Mouse (Mus musculus) R1 (cell line): ENCODE measurements around the gene Idh3a.
A peak's percentile ranks its signal among the peaks of the same experiment; 100 is the strongest.

ENCODE experiments used
- DNase-seq: peaks from one replicate; pipeline ENCODE4 v3.0.0-alpha.2; 2018; ENCODE audit warnings: low read depth, low spot score

Idh3a gene

GRCm38 (mm10) chr9:54587863-54588262 lies 1.7 kb downstream of the Idh3a start:
- DNase-seq, result no peak

DNA sequence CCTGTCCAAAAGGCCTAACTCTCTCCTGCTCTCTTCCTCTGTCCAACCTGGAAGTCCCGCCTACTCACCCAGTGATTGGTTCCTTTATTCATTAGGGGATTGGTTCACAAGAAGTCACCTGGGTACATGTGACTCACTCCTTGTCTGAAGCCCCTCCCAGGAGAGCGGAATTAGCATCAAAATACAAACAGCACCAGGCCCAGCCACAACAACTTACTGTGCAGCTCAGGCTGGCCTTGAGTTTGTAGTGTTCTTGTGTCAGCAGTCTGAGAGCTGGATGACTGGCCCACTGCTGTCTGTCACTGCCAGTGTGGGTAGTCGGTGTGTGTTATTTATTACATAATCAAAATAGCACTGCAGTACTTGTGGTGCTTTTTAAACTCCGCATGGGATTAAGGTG lies 7.5 kb downstream of the Idh3a start:
- peak; percentile 96 for DNase-seq

GRCm38 (mm10) chr9:54596752-54597465 lies 10.8 kb downstream of the Idh3a start:
- no peak for DNase-seq

GRCm38 (mm10) chr9:54602386-54602785 lies 16.3 kb downstream of the Idh3a start:
- DNase-seq, result peak; percentile 41

- DNase-seq, result no peak
Measured at GRCm38 (mm10) chr9:54602916-54603315, 16.8 kb downstream of the Idh3a start.

DNA sequence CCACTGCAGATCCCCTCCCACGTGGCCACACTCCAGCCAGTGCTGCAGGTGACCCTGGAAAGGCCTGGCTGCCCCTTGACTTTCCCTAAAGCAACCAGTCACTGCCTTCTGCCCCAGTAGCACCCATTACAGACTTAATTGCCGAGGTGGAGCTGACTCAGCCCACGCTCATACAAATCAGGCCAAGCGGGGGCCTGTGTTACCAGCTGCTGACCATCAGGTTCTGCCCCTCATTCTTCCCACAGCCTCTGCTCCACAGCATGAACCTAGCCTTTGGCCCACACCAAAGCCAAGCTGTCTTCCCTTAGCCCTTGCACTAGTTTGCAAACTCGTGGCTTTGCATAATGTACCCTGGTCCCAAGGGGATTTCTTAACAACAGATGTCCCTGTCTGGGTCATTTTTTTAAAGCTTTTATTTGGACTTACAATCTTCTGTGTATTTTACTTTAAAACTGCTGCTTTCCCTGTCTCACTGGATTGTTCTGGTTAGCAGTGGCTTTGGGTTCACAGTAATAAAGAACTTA lies 18.1 kb downstream of the Idh3a start:
- no peak for DNase-seq

- DNase-seq, result peak; percentile 72
Measured at GRCm38 (mm10) chr9:54604886-54605285, 18.8 kb downstream of the Idh3a start.

- no peak for DNase-seq
Measured at GRCm38 (mm10) chr9:54612781-54613191, 26.7 kb downstream of the Idh3a start.

DNA sequence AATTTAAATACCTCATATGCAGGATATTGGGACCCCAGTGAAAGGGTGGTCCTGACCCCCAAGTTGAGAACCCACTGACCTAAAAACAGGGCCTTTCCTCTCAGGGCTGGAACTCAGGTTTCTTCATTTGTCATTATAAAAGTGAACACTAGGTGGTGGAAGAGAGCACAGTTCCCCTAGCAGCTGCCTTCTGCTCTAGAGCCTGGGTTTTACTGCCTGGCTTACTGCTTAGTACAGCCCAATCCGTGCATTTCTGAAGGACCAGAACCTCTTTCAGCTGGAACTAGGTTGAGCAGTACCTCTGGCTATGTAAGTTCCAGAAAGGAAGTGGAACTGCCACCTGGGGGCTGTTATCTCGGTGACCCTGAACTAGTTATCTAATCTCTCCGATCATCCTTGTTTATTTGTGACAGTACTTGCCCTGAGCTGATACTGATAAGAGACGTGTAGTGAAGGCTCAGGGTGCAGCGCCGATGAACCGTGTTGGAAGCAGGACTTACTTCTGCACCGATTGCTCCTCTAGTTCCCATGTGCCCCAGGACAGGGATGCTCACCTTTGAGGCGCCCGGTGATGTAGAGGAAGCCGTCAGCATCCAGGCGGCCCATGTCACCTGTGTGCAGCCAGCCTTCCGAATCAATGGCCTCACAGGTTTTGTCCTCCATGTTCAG lies 28.2 kb downstream of the Idh3a start:
- DNase-seq, result peak; percentile 51

DNA sequence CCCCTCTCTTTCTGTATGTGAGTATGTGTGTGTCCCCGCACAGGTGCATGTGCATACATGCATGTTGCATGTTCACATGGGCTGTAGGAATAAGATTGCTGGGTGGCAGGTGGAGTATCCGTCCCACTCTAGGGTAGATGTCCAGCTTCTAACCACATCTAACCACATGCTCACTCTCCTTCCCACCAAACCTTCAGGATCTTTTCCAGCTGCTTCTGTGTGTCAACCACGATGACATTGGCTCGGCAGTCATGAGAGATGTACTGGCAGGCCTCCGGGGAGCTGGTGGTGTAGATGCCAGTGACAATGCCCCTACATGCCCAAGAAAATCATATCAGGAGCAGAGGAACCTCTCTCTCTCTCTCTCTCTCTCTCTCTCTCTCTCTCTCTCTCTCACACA lies 41.1 kb downstream of the Idh3a start:
- no peak for DNase-seq

DNA sequence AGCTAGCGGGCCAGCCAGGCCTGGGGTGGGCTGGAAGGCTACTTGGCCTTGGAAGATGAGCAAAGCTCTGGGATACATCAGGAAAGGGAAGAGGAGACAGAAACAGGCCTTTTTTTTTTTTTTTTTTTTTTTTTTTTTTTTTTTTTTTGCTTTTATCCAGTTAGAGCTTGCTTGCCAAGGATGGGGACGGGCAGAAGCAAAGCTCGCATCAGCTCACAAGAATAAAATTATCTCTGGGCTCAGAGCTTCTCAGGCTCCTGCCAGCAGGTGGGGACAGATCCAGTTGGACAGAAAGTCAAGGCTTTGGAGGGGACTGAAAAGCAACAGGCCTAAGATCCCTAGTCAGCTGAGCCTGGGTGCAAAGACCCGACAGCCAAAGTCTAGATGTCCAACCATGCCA lies 42.6 kb downstream of the Idh3a start:
- DNase-seq, result no peak

- no peak for DNase-seq
Measured at GRCm38 (mm10) chr9:54629613-54630261, 43.6 kb downstream of the Idh3a start.

- DNase-seq, result no peak
Measured at GRCm38 (mm10) chr9:54630905-54631304, 44.8 kb downstream of the Idh3a start.

GRCm38 (mm10) chr9:54633401-54633800 lies 47.3 kb downstream of the Idh3a start:
- no peak for DNase-seq

- DNase-seq, result no peak
Measured at GRCm38 (mm10) chr9:54637510-54638314, 51.6 kb downstream of the Idh3a start.

GRCm38 (mm10) chr9:54639192-54639591 lies 53.1 kb downstream of the Idh3a start:
- no peak for DNase-seq

DNA sequence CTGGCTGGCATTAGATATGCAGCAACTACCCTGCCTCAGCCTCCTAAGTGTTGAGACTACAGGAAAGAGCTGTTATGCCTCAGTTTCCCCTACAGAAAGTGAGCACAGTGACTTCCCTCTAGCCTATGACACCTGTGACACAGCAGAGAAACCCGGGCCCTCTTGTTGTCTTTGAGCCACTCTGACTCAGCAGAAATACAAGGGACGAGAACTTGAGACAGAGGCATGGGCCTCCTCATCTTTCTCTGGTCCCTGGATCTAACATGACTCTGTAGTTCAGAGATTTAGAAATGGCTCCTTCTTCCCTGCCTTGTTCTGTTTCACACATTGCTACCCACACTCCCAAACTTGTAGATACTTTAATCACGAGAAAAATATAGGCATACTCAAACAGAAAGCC lies 55.4 kb downstream of the Idh3a start:
- no peak for DNase-seq

DNA sequence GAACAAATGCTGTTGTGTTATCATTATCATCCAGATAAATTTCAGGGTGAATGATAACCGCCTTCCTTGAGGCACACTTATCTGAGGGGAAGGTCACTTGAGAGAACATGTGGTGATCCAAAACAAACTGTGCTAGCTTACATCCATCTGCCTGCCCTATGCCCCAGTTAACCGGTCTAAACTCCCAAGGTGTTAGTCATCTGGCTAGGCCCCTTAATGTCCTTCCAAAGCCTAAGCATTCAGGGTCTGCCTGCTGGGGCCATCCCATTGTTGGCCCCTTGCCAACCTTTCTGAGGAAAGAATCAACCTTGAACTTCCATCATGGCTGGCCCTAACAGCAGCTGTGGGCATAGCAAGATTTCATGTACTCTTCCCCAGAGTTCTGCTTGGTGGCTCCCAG lies 56.0 kb downstream of the Idh3a start:
- DNase-seq, result no peak

DNA sequence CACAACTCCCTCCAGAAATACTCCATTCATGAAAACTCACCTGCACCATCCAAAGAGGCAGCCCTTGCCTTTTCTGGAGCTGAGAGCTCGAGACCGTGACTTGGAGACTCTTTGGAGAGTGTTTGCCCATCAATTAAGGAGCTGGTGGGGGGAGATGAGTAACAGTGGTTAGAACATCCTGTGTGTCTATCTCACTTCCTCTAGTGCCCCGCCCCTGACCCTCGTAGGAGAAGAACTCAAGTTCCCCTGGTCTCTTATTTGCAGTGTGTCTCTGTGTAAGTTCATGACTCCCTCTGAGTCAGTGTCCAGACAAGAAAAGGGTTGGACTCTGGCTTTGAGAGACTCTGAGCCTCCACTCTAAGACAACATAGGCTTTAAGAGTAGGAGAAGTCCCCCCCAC lies 56.4 kb downstream of the Idh3a start:
- no peak for DNase-seq

DNA sequence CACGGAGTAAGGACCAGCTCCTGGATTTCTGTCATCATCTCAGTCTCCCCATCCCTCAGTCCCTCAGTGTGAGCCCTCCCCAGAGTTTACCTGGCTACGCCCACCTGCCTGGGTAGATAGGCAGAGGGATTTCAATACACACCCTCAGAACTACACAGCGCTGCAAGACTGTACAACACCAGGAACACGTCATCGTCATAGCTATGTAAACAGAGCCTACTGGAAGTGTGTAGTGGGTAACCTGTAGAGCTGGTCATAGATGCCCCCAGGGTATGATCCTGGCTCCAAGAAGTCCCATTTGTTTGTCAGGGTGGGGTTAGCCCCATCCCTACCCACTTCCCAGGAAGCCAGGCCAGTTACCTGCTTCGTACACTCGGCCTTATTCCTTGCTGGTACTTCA lies 57.0 kb downstream of the Idh3a start:
- DNase-seq, result no peak

DNA sequence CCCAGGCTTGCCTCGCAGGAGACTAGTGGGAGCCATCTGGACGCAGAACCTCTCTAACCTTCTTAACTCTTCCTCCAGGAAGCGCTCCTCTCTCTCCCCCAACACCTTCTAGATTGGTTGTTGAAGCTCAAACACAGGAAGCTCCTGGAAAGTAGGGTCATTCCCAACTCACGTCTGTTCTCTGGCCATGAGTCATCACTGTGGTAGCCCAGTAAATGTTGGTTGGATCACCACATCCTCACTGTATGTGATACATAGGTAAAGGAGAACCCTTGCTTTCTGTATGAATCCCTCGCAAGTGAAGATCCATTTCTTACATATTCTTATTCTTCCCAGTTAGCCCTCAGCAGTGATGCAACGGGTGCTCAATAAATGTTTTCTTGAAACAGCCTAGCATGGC lies 59.4 kb downstream of the Idh3a start:
- no peak for DNase-seq

- DNase-seq, result no peak
Measured at GRCm38 (mm10) chr9:54646252-54646651, 60.1 kb downstream of the Idh3a start.
